Mouse (Mus musculus) brain, embryonic 14.5 days (tissue): ENCODE measurements around the gene Whrn.

Experiments used
- CTCF ChIP-seq: fragments of 200-500 bp; IDR thresholded peaks from 2 replicates; pipeline ENCODE4 v1.5.1; 2012; ENCODE audit warnings: inconsistent platforms, mild to moderate bottlenecking, moderate library complexity, borderline replicate concordance; ENCODE audit not compliant: insufficient read depth, insufficient read length; ENCODE audit errors: extremely low read depth
- POLR2A ChIP-seq: fragments of 200-500 bp; IDR thresholded peaks from 2 replicates; pipeline ENCODE4 v1.6.1; 2012; ENCODE audit warnings: mild to moderate bottlenecking, inconsistent platforms, borderline replicate concordance; ENCODE audit not compliant: poor library complexity, insufficient read depth, insufficient read length, severe bottlenecking; ENCODE audit errors: extremely low read depth

DNA sequence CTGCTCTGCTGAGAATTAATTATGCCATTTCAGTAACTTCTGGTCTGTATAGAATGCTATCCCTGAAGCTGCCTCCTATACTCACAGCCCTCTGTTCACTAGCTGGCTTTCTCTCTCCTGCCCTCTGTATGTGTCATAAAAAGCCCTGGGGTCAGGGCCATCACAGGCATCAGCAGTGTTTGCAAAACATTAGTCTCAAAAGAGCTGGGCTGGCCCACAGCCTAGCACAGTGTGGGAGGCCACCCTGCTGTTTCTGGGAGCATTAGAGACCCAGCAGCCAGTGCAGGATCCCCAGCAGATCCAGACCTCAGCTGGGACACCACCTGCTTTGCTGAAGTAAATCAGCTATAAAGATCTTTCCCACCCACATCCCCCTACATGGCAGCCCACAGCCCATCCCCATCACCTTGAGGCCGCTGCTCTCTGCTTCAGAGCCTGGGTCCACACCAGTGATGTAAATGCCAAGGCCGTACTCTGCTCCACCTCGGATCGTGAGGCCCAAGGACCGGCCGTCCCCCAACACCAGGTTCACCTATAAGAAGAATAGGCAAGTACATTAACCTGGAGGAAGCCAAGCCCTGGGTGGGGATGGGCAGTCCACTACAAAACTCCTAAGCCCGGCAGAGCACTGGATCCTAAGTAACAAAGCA, 34.8 kb downstream of the Whrn start:
- TF ChIP-seq CTCF (no peak), POLR2A (no peak)
